Mouse (Mus musculus): Measurements from ENCODE around the gene Shroom2. TPM values are rescaled to one million over a fixed set of nuclear protein-coding genes. Genes with fewer than 3 reads are reported as not detected.

Shroom2 gene
- polyA plus RNA-seq (2017; shearing (Covaris generic)), result not detected

DNA sequence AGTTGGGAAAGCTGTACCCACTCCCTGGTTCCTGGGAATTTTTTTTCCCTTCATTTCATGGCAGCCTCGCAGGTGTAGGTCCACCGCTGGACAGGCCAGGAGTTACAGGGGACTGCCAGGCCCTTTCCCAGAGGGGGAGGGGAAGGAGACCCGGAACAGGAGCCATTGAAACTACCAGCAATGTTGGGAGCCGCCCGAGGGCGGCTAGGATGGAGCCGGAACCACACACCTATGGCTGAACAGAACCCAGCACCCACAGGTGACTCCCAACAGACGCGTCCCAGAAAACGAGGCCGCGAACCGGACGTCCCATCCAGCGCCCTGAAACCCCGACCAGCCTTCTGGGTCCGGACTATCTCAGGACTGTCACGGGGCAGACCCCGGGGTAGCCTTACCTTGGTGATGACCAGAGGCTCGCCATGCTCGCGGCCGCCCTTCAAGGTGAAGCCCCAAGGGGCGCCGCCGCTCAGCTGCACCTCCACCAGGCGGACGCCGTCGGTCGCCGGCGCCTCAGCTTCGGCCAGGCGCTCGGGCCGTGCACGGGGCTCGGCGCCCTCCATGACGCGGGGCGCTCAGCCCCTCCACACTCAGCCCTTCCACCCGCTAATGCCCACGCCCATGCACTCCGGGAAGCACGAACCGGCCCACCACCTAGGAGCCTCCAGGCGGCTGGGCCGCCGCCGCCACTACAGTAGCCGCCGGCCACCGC, at the start of gene Shroom2:
Shroom2 (minus strand) TSS at position 575 of the 709 bp plus-strand sequence.

DNA sequence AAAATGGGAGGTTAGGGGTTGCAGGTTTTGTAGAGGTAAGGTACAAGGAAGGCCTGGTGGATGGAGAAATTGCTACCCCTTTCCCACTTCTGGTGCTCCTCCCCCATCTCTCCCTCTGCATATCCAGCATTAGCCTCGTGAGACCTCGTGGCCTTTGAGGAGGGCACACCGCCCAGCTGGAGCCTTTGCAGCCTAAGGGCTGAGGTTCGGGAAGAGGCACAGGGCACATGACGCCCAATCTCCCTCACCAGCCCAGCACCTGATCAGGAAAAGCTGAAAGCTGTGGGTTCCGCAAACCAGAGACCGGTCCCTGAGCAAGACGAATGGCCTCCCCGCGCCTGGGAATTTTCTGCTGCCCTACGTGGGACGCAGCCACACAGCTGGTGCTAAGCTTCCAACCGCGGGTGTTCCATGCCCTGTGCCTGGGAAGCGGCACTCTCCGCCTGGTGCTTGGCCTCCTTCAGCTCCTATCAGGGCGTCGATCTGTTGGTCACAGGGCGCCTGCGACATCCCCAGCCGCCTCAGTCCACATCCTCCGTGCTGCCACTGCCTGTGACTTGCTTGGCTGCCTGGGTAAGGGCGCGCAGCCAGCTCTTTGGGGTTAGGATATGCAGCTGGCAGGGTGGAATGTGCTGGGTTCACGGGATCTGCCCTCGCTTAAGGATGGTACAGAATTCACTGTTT, 12.6 kb upstream of the Shroom2 start, which contains the start of gene Gpr143:
Gpr143 (plus strand) TSS at position 202 of the 684 bp plus-strand sequence.

DNA sequence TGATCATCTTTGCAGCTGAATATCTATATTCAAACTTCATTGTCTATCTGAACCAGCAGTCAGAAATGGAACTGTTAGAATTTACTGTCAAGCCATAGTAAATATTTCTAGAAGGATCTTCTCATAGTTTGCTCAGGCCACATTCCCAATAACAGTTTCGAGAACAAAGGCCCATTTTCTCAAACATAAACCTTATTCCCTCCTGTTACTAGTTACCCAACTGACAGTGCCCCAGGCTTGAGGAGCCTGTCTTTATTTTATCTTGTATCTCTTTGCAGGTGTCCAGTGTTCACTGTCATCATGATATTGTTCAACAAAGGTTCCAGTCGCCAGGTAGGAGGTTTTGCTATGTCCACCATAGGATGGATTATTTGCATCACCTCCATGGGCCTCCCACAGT, 206.2 kb downstream of the Shroom2 start, which contains the start of gene Cldn34a:
Cldn34a (plus strand) TSS at position 301 of the 400 bp plus-strand sequence.

Other genes starting within 250 kb of the Shroom2 start
- not detected for gene Cldn34a, start 206.1 kb downstream of the Shroom2 start, polyA plus RNA-seq (2017; shearing (Covaris generic))
- gene Gpr143, start 12.5 kb upstream of the Shroom2 start, polyA plus RNA-seq (2017; shearing (Covaris generic)), result not detected
- gene Usp51, start 237.0 kb upstream of the Shroom2 start, polyA plus RNA-seq (2017; shearing (Covaris generic)), result not detected

All from CD4-positive, CD25-positive, alpha-beta regulatory T cell, adult 9 weeks (primary cell).